Mouse (Mus musculus) E14TG2a.4 (cell line): Measurements from ENCODE around the gene Ptbp3.
A peak's percentile ranks its signal among the peaks of the same experiment; 100 is the strongest.
"Not testable (repeated sequence)": the region's sequence is repeated elsewhere in the genome, so short reads cannot be mapped to it uniquely, and the experiment has no call there.

Experiments
- H3K27me3 ChIP-seq: 2 replicates; pipeline ENCODE4 v1.6.1; 2014; ENCODE audit warnings: low read length, control low read depth; ENCODE audit not compliant: insufficient read depth
- H3K36me3 ChIP-seq: 2 replicates; pipeline ENCODE4 v1.6.1; 2014; ENCODE audit warnings: low read length, control low read depth; ENCODE audit not compliant: insufficient read depth
- H3K4me1 ChIP-seq: replicated peaks from 2 replicates; pipeline ENCODE4 v1.6.1; 2014; ENCODE audit warnings: low read depth, low read length, control low read depth
- H3K4me3 ChIP-seq: replicated peaks from 2 replicates; pipeline ENCODE4 v1.5.1; 2014; ENCODE audit warnings: mild to moderate bottlenecking, low read length
- H3K9me3 ChIP-seq: 2 replicates; pipeline ENCODE4 v1.6.1; 2014; ENCODE audit warnings: low read length, control low read depth
- CTCF ChIP-seq: conservative IDR thresholded peaks from 2 replicates; pipeline ENCODE4 v1.5.1; 2014; ENCODE audit warnings: low read length
- NANOG ChIP-seq: IDR thresholded peaks from 2 replicates; pipeline ENCODE4 v1.6.1; 2014; ENCODE audit warnings: borderline replicate concordance, low read length, mixed read lengths
- POU5F1 ChIP-seq: IDR thresholded peaks from 2 replicates; pipeline ENCODE4 v1.6.1; 2014; ENCODE audit warnings: low read length, borderline replicate concordance

Ptbp3 gene

DNA sequence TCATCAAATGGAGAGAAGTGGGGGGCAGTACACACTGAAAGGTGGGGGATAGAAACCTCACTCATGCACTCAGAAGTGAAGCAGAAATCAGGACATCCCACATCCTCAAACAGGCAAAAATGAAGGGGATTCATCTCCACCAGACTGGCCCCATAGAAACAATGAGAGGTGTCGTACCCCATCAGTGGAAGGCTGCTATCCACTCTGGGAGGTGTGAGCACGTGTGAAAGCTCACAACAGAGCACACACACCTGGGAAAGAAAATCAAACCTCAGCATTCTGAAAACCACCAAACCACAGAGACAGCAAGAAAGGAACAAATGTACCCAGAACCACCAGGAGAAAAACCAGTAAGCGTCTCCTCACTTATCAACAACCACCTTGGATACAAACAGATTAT lies 15.0 kb upstream of the Ptbp3 start:
- H3K9me3 ChIP-seq, result no peaks in the 10 kb centered on the region
- H3K4me3 ChIP-seq, result no peak overlapping the region
- peaks cover 10% of the 10 kb centered on the region for H3K4me1 ChIP-seq
- TF ChIP-seq POU5F1 (no peak), CTCF (no peak), NANOG (no peak)
- 0 out of 2 replicates have a peak, but pooled peaks cover 3% of the 10 kb centered on the region for H3K27me3 ChIP-seq
- no peaks in the 10 kb centered on the region for H3K36me3 ChIP-seq

DNA sequence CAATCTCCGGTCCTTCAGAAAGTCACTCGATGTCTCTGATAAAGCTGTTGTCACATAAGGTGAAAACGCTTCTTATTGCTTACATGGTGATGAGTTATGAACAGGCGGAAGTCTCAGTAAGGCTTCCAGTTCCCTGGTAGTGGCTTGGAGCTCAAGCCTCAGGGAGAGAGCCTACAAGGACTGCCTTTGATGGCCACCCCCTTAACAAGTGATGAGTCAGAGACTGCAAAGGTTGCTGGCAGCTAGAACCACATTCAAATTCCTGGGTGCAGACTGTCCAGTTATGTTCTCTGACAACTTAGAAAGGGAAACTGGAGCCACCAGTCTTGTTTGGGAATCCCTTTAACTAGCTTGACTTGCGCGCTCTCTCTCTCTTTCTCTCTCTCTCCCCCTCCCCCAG lies 11.0 kb upstream of the Ptbp3 start:
- TF ChIP-seq NANOG (no peak), POU5F1 (no peak), CTCF (no peak)
- no peak overlapping the region for H3K4me3 ChIP-seq

DNA sequence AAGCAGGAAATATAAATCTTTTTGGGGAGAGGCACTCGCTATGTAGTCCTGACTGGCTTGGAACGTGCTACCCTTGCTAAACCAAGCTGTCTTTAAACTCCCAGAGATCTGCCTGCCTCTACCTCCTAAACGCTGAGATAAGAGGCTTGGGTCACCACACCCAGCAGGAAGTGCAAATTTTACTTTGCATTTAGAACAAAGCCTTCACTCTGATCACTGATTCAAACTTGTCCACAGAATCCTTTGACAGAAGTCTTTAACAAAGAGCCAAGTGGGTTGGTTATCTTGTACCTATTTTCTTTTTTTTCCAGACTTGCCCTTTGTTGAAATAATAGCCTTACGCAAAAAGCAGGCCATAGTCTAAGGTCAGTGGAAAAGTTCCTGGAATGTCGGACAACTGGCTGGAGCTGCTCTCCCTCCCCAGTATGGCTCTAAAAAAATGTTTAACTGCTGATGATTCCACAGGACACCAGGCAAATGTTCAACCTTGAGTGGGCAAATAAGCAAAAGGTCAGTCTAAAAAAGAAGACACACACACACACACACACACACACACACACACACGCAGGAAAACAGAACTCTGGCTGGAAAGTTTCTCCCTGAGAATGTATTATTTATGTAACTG lies 9.0 kb upstream of the Ptbp3 start:
- Histone ChIP-seq H3K9me3 (no peaks in the 10 kb centered on the region), H3K4me1 (peaks cover 28% of the 10 kb centered on the region), H3K4me3 (no peak overlapping the region), H3K36me3 (no peaks in the 10 kb centered on the region), H3K27me3 (0 out of 2 replicates have a peak, but pooled peaks cover 3% of the 10 kb centered on the region)
- TF ChIP-seq CTCF (no peak), NANOG (no peak), POU5F1 (no peak)

More for the DNA sequence above, 11.0 kb upstream of the Ptbp3 start:
- Histone ChIP-seq H3K9me3 (no peaks in the 10 kb centered on the region), H3K36me3 (no peaks in the 10 kb centered on the region), H3K4me1 (peaks cover 28% of the 10 kb centered on the region), H3K27me3 (0 out of 2 replicates have a peak, but pooled peaks cover 3% of the 10 kb centered on the region)

DNA sequence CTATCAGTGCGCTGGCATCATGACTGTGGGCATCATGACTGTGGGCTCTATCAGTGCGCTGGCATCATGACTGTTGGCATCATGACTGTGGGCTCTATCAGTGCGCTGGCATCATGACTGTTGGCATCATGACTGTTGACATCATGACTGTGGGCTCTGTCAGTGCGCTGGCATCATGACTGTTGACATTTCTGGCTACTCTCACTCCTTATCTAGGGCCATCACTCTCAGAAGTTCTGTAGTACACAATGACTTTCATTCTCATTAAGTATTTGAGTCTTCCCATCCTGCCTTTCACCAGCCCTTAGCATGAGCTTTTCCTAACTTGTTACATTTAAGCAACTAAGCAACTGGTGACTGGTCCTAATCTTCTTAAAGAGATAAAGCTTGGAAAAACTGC lies 8.2 kb upstream of the Ptbp3 start:
- not testable (repeated sequence) for H3K36me3 ChIP-seq, H3K4me3 ChIP-seq, H3K27me3 ChIP-seq

DNA sequence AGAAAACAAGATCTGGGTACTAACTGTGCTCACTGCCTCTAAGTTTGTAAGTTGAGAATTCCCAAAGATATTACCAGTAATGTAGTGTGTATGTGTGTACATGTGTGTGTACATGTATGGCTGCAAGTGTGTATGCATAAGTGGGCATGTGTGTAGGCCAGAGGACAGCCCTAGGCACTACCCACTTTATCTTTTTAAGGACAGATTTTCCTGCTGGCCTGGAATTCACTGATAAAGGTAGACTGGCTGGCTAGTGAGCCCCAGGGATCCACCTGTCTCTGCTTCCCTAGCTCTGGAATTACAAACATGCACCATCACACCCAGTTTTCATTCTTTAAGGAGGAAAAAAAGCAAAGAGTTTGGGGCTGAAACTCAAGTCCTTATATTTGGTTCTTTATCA lies 6.0 kb upstream of the Ptbp3 start:
- H3K9me3 ChIP-seq, result no peaks in the 10 kb centered on the region
- no peak overlapping the region for H3K4me3 ChIP-seq
- no peaks in the 10 kb centered on the region for H3K36me3 ChIP-seq
- no peaks in the 10 kb centered on the region; the same call in 1 of the 2 replicates for H3K27me3 ChIP-seq
- TF ChIP-seq POU5F1 (no peak), NANOG (no peak), CTCF (no peak)
- H3K4me1 ChIP-seq, result peaks cover 27% of the 10 kb centered on the region

More for the DNA sequence above, 8.2 kb upstream of the Ptbp3 start:
- H3K9me3 ChIP-seq, result not testable (repeated sequence)
- H3K4me1 ChIP-seq, result peaks cover 28% of the 10 kb centered on the region

DNA sequence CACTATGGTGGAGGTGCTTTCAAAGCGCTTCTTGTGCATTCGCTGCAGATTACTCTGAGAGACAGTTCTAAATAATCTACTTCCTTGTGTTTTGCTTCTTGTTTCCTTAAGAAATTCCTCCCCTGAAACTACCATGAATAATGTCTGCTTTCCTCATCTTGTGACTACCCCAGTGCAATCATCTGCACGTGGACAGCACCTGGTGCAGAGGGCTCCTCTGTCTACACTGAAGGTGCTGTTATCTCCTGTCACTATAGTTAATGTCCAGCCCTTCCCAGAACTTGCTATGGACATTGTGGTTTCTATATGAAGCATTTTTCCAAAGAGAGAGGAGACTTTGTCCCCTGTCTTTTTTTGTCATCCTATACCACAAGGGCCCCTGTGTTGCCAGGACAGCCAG lies 4.4 kb upstream of the Ptbp3 start:
- H3K27me3 ChIP-seq, result no peaks in the 10 kb centered on the region; the same call in 1 of the 2 replicates
- H3K36me3 ChIP-seq, result no peaks in the 10 kb centered on the region
- TF ChIP-seq CTCF, result no peak
- no peak for TF ChIP-seq NANOG
- no peak for TF ChIP-seq POU5F1
- no peaks in the 10 kb centered on the region for H3K9me3 ChIP-seq
- peaks cover 20% of the 10 kb centered on the region for H3K4me1 ChIP-seq
- no peak overlapping the region for H3K4me3 ChIP-seq

DNA sequence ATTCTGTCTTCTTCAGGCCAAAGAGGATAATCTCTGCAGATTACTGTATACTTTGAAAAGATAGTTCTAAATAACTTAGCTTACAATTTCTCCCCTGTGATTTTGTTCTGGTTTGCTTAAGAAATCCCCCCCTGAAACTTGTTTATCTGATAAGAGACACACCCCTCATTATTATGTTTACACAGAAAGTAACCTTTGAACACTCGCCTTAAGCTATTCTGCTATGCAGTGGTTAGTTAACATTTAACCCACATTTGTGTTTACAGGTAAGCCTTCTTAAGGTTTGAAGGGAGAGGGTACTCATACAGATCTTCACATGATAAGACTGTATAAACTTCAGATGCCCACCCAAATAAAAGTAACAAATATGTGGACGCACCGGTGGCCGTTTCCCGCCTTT lies 3.7 kb upstream of the Ptbp3 start:
- Histone ChIP-seq H3K27me3 (no peaks in the 10 kb centered on the region; the same call in 1 of the 2 replicates), H3K9me3 (no peaks in the 10 kb centered on the region), H3K4me1 (peaks cover 15% of the 10 kb centered on the region), H3K36me3 (no peaks in the 10 kb centered on the region), H3K4me3 (no peak overlapping the region)
- TF ChIP-seq NANOG (no peak), CTCF (no peak), POU5F1 (no peak)

DNA sequence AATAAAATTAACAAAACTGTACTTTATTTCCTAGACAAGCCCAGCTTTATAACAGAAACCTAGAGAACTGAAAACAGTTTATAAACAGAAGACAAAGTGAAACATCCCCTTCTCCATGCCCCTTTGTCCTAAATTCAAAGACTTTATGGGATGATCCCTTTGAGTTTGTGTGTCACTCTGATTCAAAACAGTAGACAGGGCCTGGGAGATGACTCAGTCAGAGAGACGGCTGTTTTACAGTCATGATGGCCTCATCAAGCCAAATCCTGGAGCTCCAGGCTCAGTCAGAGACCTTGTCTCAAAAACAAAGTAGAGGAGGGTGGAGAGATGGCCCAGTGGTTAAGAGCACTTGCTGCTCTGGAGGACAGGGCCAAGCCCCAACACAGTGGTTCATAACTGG lies 2.7 kb upstream of the Ptbp3 start:
- TF ChIP-seq NANOG (no peak), CTCF (no peak), POU5F1 (no peak)

DNA sequence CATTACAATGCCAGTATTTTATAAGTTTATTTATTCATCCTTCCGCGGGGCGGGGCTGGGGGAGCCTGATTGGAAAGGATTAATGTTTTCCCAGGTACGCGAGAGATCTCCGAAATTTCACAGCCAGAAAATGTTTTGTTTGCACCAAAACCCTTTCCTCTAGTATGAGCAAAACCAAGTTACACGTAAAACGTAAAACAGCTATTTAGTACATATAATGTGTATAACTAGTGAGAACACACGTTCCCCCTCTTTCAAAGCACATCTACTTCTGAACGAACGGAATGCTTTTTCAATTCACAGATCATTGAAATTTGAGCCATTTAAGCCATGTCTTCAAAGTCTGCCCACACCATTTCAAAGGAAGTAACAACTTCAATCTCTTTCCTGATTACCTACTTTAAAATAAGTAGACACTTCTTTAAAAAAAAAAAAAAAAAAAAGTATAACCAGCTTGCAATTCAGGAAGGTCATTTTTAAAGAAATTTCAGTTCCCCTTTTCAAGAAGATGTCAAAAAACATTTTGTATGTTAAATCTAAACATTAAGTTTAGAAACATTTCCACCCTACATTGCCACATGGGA lies 905 bp upstream of the Ptbp3 start:
- Histone ChIP-seq H3K36me3 (no peaks in the 10 kb centered on the region), H3K9me3 (no peaks in the 10 kb centered on the region), H3K27me3 (peaks cover 7% of the 10 kb centered on the region), H3K4me3 (peak overlapping the region; percentile 78), H3K4me1 (peaks cover 21% of the 10 kb centered on the region)
- TF ChIP-seq CTCF, result no peak
- TF ChIP-seq POU5F1, result no peak
- TF ChIP-seq NANOG, result no peak

More for the DNA sequence above, 2.7 kb upstream of the Ptbp3 start:
- no peaks in the 10 kb centered on the region for H3K9me3 ChIP-seq
- H3K36me3 ChIP-seq, result no peaks in the 10 kb centered on the region
- H3K4me1 ChIP-seq, result peaks cover 20% of the 10 kb centered on the region
- no peak overlapping the region for H3K4me3 ChIP-seq
- H3K27me3 ChIP-seq, result peaks cover 7% of the 10 kb centered on the region
